ENCODE assay signal across 24 mouse cellular contexts in genomic region chr13:55040016-55040415, GRCm38 (mm10). TPM values are rescaled to one million over a fixed set of nuclear protein-coding genes. Genes with fewer than 3 reads are reported as not detected.
DNase-seq lines count a peak whose midpoint lies in the region; ATAC-seq and TF ChIP-seq lines count a peak whose summit lies in the region.
"Had no signal": no experiment of that assay in that cellular context is flagged by ENCODE, and none has a peak within 500 bp of the region (broad histone marks: within the 10 kb centered on the region; RNA-seq: fewer than 3 reads in every experiment).

No protein-coding gene starts in this region.

- no peaks in the 10 kb centered on the region for H3K9me3 ChIP-seq in liver, embryonic 14.5 days (ENCODE audit: control insufficient read depth, low read length)
- H3K9me3 ChIP-seq in liver, embryonic 11.5 days (ENCODE audit: control insufficient read depth, low read length), result no peaks in the 10 kb centered on the region
- H3K9me3 ChIP-seq in forebrain, embryonic 11.5 days (ENCODE audit: control insufficient read depth, low read length), result no peaks in the 10 kb centered on the region
- H3K9me3 ChIP-seq: embryonic facial prominence, embryonic 13.5 days; forebrain, embryonic 15.5 days; heart, embryonic 13.5 days; hindbrain, embryonic 13.5 days; liver, embryonic 13.5 days; midbrain, embryonic 12.5 days had no signal

- no peaks in the 10 kb centered on the region for H3K4me1 ChIP-seq in liver, embryonic 14.5 days (replicated peaks; ENCODE audit: control insufficient read depth in 2 of 2, insufficient read depth in 2 of 2, low read length in 1 of 2)
- no peaks in the 10 kb centered on the region for H3K4me1 ChIP-seq in liver, embryonic 11.5 days (replicated peaks; ENCODE audit: control insufficient read depth, insufficient read depth, low read length)
- H3K4me1 ChIP-seq in forebrain, embryonic 11.5 days (replicated peaks; ENCODE audit: control insufficient read depth, insufficient read depth, low read length), result no peaks in the 10 kb centered on the region
- H3K4me1 ChIP-seq: embryonic facial prominence, embryonic 13.5 days; forebrain, embryonic 15.5 days; heart, embryonic 13.5 days; hindbrain, embryonic 13.5 days; liver, embryonic 13.5 days; midbrain, embryonic 12.5 days had no signal

- no peaks in the 10 kb centered on the region; the same call in 1 of the 2 replicates for H3K36me3 ChIP-seq in liver, embryonic 14.5 days (replicated peaks; ENCODE audit: control insufficient read depth, insufficient read depth, low read depth)
- H3K36me3 ChIP-seq in liver, embryonic 11.5 days (ENCODE audit: control insufficient read depth, insufficient read depth, low read length), result no peaks in the 10 kb centered on the region
- no peaks in the 10 kb centered on the region for H3K36me3 ChIP-seq in forebrain, embryonic 11.5 days (ENCODE audit: control insufficient read depth, insufficient read depth, low read length)

- TF ChIP-seq CTCF in liver, embryonic 14.5 days (IDR thresholded peaks at IDR 0.05; ENCODE audit: low read depth), result no peak

- no peak overlapping the region for H3K4me2 ChIP-seq in liver, embryonic 14.5 days (ENCODE audit: low read depth)
- H3K4me2 ChIP-seq in liver, embryonic 11.5 days, result no peak overlapping the region
- no peak overlapping the region for H3K4me2 ChIP-seq in forebrain, embryonic 11.5 days (ENCODE audit: low read depth, low read length, severe bottlenecking)
- H3K4me2 ChIP-seq: embryonic facial prominence, embryonic 13.5 days; forebrain, embryonic 15.5 days; heart, embryonic 13.5 days; hindbrain, embryonic 13.5 days; liver, embryonic 13.5 days; midbrain, embryonic 12.5 days had no signal

- WGBS in liver, embryonic 14.5 days (ENCODE audit: insufficient replicate concordance), result 69% methylated on average over 2 of the region's 2 CpGs
- WGBS in liver, embryonic 11.5 days, result 82% methylated on average over 2 of the region's 2 CpGs
- WGBS in forebrain, embryonic 11.5 days, result 96% methylated on average over 2 of the region's 2 CpGs

- no peak for DNase-seq in liver, embryonic 14.5 days (ENCODE audit: low read depth in 3 of 3, low spot score in 3 of 3)
- no peak for DNase-seq in liver, embryonic 11.5 days (ENCODE audit: low spot score)
- DNase-seq in adipocyte (ENCODE audit: low spot score), result peak; percentile 11
- DNase-seq in forebrain, embryonic 11.5 days (ENCODE audit: low spot score), result no peak
- DNase-seq in cerebellum, postnatal 25 days, result no peak
- DNase-seq: adrenal gland, adult 2 months; cerebellum, adult 18-20 months; cerebellum, postnatal 14 days; embryo, embryonic 11 days; heart, postnatal 14 days; kidney, adult 18-20 months; liver, embryonic 13.5 days; right cerebral cortex, postnatal 25 days; spleen, adult 18-20 months had no signal

- no peak for ATAC-seq in liver, embryonic 14.5 days (ENCODE audit: insufficient read depth)
- ATAC-seq in liver, embryonic 11.5 days (replicated peaks; ENCODE audit: low FRiP score), result no peak
- peak; percentile 100 for ATAC-seq in granulocyte monocyte progenitor cell, adult 5-6 weeks (replicated peaks; ENCODE audit: poor library complexity, severe bottlenecking)
- peak; percentile 98 for ATAC-seq in megakaryocyte progenitor cell, adult 5-6 weeks (replicated peaks; ENCODE audit: poor library complexity)
- ATAC-seq in forebrain, embryonic 11.5 days (replicated peaks; ENCODE audit: low FRiP score), result no peak
- ATAC-seq: forebrain, embryonic 15.5 days had no signal

- H3K4me3 ChIP-seq in liver, embryonic 14.5 days (ENCODE audit: insufficient read depth in 1 of 2, low read depth in 2 of 2, low read length in 2 of 2), result no peak overlapping the region
- no peak overlapping the region for H3K4me3 ChIP-seq in liver, embryonic 11.5 days (ENCODE audit: low read depth, low read length)
- no peak overlapping the region for H3K4me3 ChIP-seq in forebrain, embryonic 11.5 days (ENCODE audit: low read depth, low read length)
- H3K4me3 ChIP-seq: embryonic facial prominence, embryonic 13.5 days; erythroblast, embryonic 14.5 days; forebrain, embryonic 15.5 days; heart, embryonic 13.5 days; hindbrain, embryonic 13.5 days; left cerebral cortex, adult 2 months; liver, embryonic 13.5 days; midbrain, embryonic 12.5 days had no signal

- 0 out of 2 replicates have a peak, but pooled peaks have one; percentile 16 for TF ChIP-seq EP300 in liver, embryonic 14.5 days (IDR thresholded peaks at IDR 0.05; ENCODE audit: low read depth)

- no peak overlapping the region for H3K9ac ChIP-seq in liver, embryonic 14.5 days (replicated peaks)
- no peak overlapping the region for H3K9ac ChIP-seq in liver, embryonic 11.5 days (ENCODE audit: low read depth, low read length)
- no peak overlapping the region for H3K9ac ChIP-seq in forebrain, embryonic 11.5 days (ENCODE audit: low read length)
- H3K9ac ChIP-seq: embryonic facial prominence, embryonic 13.5 days; forebrain, embryonic 15.5 days; heart, embryonic 13.5 days; hindbrain, embryonic 13.5 days; liver, embryonic 13.5 days; midbrain, embryonic 12.5 days had no signal

- no peaks in the 10 kb centered on the region for H3K27me3 ChIP-seq in liver, embryonic 14.5 days (ENCODE audit: control insufficient read depth, insufficient read depth, low read length)
- no peaks in the 10 kb centered on the region for H3K27me3 ChIP-seq in liver, embryonic 11.5 days (replicated peaks; ENCODE audit: control insufficient read depth, insufficient read depth, low read length)
- H3K27me3 ChIP-seq in forebrain, embryonic 11.5 days (ENCODE audit: control insufficient read depth, insufficient read depth, low read length), result no peaks in the 10 kb centered on the region
- H3K27me3 ChIP-seq: embryonic facial prominence, embryonic 13.5 days; forebrain, embryonic 15.5 days; heart, embryonic 13.5 days; hindbrain, embryonic 13.5 days; liver, embryonic 13.5 days; midbrain, embryonic 12.5 days had no signal

- no peak overlapping the region for H3K27ac ChIP-seq in liver, embryonic 14.5 days
- H3K27ac ChIP-seq in liver, embryonic 11.5 days (ENCODE audit: low read depth, low read length), result no peak overlapping the region
- H3K27ac ChIP-seq in forebrain, embryonic 11.5 days (ENCODE audit: low read depth, low read length), result no peak overlapping the region
- H3K27ac ChIP-seq: embryonic facial prominence, embryonic 13.5 days; forebrain, embryonic 15.5 days; heart, embryonic 13.5 days; hindbrain, embryonic 13.5 days; kidney, postnatal 0 days; left cerebral cortex, adult 2 months; liver, embryonic 13.5 days; midbrain, embryonic 12.5 days had no signal

RNA-seq across cellular contexts. Expression of gene Hk3, which starts 18.8 kb away (rescaled TPM):
- 3.5 and 3.9 TPM in 2 replicates for polyA plus RNA-seq in liver, embryonic 14.5 days (2012; rRNA removed)
- 3.3 and 3.8 TPM in 2 replicates for polyA plus RNA-seq in liver, embryonic 14.5 days (2014; fragmentation: Nextera tagmentation; extraction: Ambion mirVana)
- polyA plus RNA-seq in liver, embryonic 11.5 days (2014; fragmentation: Nextera tagmentation; extraction: Ambion mirVana), result 3.3 and 4.2 TPM in 2 replicates
- 190 and 234 TPM in 2 replicates for total RNA-seq in granulocyte monocyte progenitor cell, adult 5-6 weeks (2014; fragmentation: Nextera tagmentation)
- total RNA-seq in granulocyte monocyte progenitor cell, adult 5-6 weeks (2017), result 194 and 218 TPM in 2 replicates
- 83.9 and 84.9 TPM in 2 replicates for total RNA-seq in megakaryocyte progenitor cell, adult 5-6 weeks (2015)
- total RNA-seq in megakaryocyte progenitor cell, adult 5-6 weeks (2017), result 179 and 185 TPM in 2 replicates
- polyA plus RNA-seq in forebrain, embryonic 11.5 days (2014; fragmentation: Nextera tagmentation; extraction: Ambion mirVana), result 0.41 and 0.65 TPM in 2 replicates

Comparison
In these comparisons a context has a peak if more than half of its experiments do, and no peak if none do; other contexts are left out.
1. ATAC-seq: peak in granulocyte monocyte progenitor cell, adult 5-6 weeks (single experiment) and megakaryocyte progenitor cell, adult 5-6 weeks (single experiment); none in liver, embryonic 14.5 days (single experiment), liver, embryonic 11.5 days (single experiment) and forebrain, embryonic 11.5 days (single experiment).